Mouse (Mus musculus): ENCODE data around the gene Tbc1d16. TPM values are rescaled to one million over a fixed set of nuclear protein-coding genes. Genes with fewer than 3 reads are reported as not detected.

The Tbc1d16 gene
- polyA plus RNA-seq, 1 experiment, result 3.9 TPM

DNA sequence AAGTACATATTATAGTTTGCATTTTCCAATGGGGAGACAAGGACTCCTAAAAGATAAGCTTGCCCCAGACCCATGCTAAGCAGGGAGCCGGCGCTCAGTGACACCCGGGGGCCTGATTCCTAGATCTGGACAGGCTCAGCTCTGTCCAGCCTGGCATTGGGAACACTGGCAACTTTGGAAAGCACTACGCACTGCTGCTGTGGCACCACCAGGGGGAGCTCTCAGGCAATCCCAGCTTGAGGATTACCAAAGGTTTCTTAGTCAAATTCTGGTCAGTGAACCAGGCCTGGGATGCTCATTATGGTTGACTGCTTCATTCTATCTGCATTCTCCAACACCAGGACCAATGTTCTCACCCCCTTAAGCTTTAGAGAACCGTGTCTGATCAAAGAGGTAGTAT lies 21.7 kb downstream of the Tbc1d16 start:
- H3K4me3 ChIP-seq (ENCODE audit: extremely low read depth, insufficient read depth, insufficient read length), result no peak overlapping the region
- H3K4me1 ChIP-seq (ENCODE audit: control insufficient read depth, insufficient read depth, insufficient read length), result no peaks in the 10 kb centered on the region
- DNase-seq (ENCODE audit: low read depth in 1 of 2, low spot score in 2 of 2), result peak in 1 of 2 experiments; percentile 44
- H3K27me3 ChIP-seq (ENCODE audit: control insufficient read depth, insufficient read depth, low read length), result no peaks in the 10 kb centered on the region
- no peak for TF ChIP-seq POLR2A (IDR thresholded peaks at IDR 0.05; ENCODE audit: low read depth, low read length)
- TF ChIP-seq CTCF (IDR thresholded peaks at IDR 0.05; ENCODE audit: extremely low read depth, insufficient read depth, insufficient read length, insufficient replicate concordance), result peak; percentile 74; the same call in 1 of the 2 replicates
- no peaks in the 10 kb centered on the region for H3K36me3 ChIP-seq (ENCODE audit: control insufficient read depth, insufficient read depth, low read length)
- no peak overlapping the region for H3K27ac ChIP-seq (ENCODE audit: insufficient read depth, low read length)
- WGBS, result 48% methylated on average over 5 of the region's 5 CpGs

DNA sequence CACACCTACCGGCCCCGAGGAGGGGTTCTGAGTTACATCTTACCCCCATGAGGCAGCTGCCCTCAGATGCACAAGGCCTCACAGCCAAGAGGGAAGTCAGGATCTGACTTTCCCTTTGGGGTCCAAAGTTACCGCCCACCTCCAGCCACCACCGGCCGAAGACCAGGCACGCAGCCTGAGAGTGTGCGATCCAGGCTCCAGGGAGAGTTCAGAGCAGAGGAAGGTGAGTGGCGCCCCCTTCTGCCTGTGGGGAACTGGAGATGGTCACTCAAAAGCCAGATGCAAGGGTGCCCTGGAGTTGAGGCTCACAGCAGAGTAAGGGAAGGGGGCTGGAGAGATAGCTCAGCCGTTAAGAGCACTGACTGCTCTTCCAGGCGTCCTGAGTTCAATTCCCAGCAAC lies 22.6 kb downstream of the Tbc1d16 start:
- TF ChIP-seq CTCF (IDR thresholded peaks at IDR 0.05; ENCODE audit: extremely low read depth, insufficient read depth, insufficient read length, insufficient replicate concordance) (no peak), POLR2A (IDR thresholded peaks at IDR 0.05; ENCODE audit: low read depth, low read length) (no peak)
- Histone ChIP-seq H3K4me3 (ENCODE audit: extremely low read depth, insufficient read depth, insufficient read length) (no peak overlapping the region), H3K27me3 (ENCODE audit: control insufficient read depth, insufficient read depth, low read length) (no peaks in the 10 kb centered on the region), H3K36me3 (ENCODE audit: control insufficient read depth, insufficient read depth, low read length) (no peaks in the 10 kb centered on the region), H3K4me1 (ENCODE audit: control insufficient read depth, insufficient read depth, insufficient read length) (no peaks in the 10 kb centered on the region), H3K27ac (ENCODE audit: insufficient read depth, low read length) (no peak overlapping the region)
- no peak for DNase-seq (ENCODE audit: low read depth in 1 of 2, low spot score in 2 of 2)
- 87% methylated on average over 10 of the region's 10 CpGs for WGBS

DNA sequence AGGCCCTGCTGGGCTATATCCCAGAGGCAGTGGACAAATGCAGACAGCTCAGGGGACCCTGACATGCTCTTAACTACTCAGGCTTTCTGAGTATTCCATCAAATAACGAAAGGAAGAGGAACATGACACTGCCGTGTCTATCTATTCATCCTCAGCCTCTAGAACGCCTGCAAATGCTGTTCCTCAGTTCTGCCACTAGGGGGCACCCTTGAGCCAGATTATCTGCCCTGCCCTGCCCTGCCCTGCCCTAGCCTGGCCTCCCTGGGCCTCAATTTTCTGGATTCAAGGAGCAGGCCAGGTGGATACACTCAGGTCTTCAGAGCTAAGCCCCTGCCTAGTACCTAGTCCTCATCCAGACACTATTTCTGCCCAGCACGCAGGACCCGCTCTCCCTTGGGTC lies 24.9 kb downstream of the Tbc1d16 start:
- Histone ChIP-seq H3K4me1 (ENCODE audit: control insufficient read depth, insufficient read depth, insufficient read length) (no peaks in the 10 kb centered on the region), H3K36me3 (ENCODE audit: control insufficient read depth, insufficient read depth, low read length) (no peaks in the 10 kb centered on the region), H3K27me3 (ENCODE audit: control insufficient read depth, insufficient read depth, low read length) (no peaks in the 10 kb centered on the region), H3K27ac (ENCODE audit: insufficient read depth, low read length) (no peak overlapping the region), H3K4me3 (ENCODE audit: extremely low read depth, insufficient read depth, insufficient read length) (no peak overlapping the region)
- WGBS, result 44% methylated on average over 5 of the region's 5 CpGs
- no peak for DNase-seq (ENCODE audit: low read depth in 1 of 2, low spot score in 2 of 2)
- TF ChIP-seq CTCF (IDR thresholded peaks at IDR 0.05; ENCODE audit: extremely low read depth, insufficient read depth, insufficient read length, insufficient replicate concordance), result peak; percentile 57; the same call in 1 of the 2 replicates
- TF ChIP-seq POLR2A (IDR thresholded peaks at IDR 0.05; ENCODE audit: low read depth, low read length), result no peak

DNA sequence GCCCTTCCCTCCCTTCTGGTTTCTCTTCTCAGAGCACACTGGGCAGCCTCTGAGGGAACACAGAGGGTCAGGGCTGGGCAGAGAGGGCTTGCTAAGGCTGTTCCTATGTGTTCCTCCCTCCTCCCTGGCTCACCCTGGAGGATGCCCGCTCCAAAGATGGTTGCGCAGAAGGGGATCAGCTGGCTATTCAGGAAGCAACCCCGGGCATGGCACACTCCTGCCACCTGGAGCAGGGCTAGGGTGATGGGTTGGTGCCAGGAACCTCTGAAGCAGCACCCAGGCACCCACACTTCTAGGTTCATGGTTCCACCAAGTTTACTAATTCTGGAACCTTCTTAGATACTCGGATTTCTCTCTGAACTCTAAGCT lies 29.1 kb downstream of the Tbc1d16 start:
- Histone ChIP-seq H3K4me3 (ENCODE audit: extremely low read depth, insufficient read depth, insufficient read length) (no peak overlapping the region), H3K4me1 (ENCODE audit: control insufficient read depth, insufficient read depth, insufficient read length) (no peaks in the 10 kb centered on the region), H3K27ac (ENCODE audit: insufficient read depth, low read length) (no peak overlapping the region), H3K27me3 (ENCODE audit: control insufficient read depth, insufficient read depth, low read length) (no peaks in the 10 kb centered on the region), H3K36me3 (ENCODE audit: control insufficient read depth, insufficient read depth, low read length) (no peaks in the 10 kb centered on the region)
- 84% methylated on average over 4 of the region's 4 CpGs for WGBS
- no peak for TF ChIP-seq POLR2A (IDR thresholded peaks at IDR 0.05; ENCODE audit: low read depth, low read length)
- no peak for DNase-seq (ENCODE audit: low read depth in 1 of 2, low spot score in 2 of 2)

DNA sequence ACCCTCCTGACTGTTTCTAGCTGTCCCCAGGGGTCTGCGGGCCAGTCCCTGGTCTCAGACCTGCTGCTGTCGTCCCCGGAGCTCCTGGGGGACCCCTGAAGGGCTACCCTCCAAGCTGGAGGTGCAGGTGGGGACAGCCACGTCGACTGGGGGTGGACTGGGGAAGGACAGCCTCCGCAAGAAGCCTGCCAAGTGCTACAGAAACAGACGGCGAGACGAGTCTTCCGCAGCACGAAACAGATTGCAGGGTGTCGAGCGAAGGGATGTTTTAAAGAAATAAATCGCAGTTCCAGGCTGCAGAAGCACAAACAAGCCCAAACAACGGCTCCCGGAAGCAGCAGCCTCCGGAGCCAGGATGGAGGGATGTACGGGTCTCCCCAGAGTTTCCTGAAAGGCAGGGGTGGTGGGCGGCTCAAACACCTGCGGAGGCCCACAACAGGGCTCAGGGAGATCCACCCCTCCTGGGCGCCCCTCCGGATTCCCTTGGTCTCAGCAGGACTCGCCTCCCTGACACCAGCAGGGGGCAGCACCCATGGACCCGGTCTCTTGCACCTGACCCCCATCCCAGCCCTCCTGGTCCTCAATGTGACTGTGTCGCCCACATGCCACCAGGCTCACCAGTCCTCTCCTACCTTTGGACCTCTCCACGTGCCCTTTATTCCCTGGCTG lies 29.6 kb downstream of the Tbc1d16 start:
- H3K4me3 ChIP-seq (ENCODE audit: extremely low read depth, insufficient read depth, insufficient read length), result no peak overlapping the region
- no peak overlapping the region for H3K27ac ChIP-seq (ENCODE audit: insufficient read depth, low read length)
- no peaks in the 10 kb centered on the region for H3K36me3 ChIP-seq (ENCODE audit: control insufficient read depth, insufficient read depth, low read length)
- no peak for DNase-seq (ENCODE audit: low read depth in 1 of 2, low spot score in 2 of 2)
- no peaks in the 10 kb centered on the region for H3K4me1 ChIP-seq (ENCODE audit: control insufficient read depth, insufficient read depth, insufficient read length)
- 47% methylated on average over 26 of the region's 26 CpGs for WGBS
- H3K27me3 ChIP-seq (ENCODE audit: control insufficient read depth, insufficient read depth, low read length), result no peaks in the 10 kb centered on the region
- TF ChIP-seq POLR2A (IDR thresholded peaks at IDR 0.05; ENCODE audit: low read depth, low read length), result no peak
- TF ChIP-seq CTCF (IDR thresholded peaks at IDR 0.05; ENCODE audit: extremely low read depth, insufficient read depth, insufficient read length, insufficient replicate concordance), result peak; percentile 58

DNA sequence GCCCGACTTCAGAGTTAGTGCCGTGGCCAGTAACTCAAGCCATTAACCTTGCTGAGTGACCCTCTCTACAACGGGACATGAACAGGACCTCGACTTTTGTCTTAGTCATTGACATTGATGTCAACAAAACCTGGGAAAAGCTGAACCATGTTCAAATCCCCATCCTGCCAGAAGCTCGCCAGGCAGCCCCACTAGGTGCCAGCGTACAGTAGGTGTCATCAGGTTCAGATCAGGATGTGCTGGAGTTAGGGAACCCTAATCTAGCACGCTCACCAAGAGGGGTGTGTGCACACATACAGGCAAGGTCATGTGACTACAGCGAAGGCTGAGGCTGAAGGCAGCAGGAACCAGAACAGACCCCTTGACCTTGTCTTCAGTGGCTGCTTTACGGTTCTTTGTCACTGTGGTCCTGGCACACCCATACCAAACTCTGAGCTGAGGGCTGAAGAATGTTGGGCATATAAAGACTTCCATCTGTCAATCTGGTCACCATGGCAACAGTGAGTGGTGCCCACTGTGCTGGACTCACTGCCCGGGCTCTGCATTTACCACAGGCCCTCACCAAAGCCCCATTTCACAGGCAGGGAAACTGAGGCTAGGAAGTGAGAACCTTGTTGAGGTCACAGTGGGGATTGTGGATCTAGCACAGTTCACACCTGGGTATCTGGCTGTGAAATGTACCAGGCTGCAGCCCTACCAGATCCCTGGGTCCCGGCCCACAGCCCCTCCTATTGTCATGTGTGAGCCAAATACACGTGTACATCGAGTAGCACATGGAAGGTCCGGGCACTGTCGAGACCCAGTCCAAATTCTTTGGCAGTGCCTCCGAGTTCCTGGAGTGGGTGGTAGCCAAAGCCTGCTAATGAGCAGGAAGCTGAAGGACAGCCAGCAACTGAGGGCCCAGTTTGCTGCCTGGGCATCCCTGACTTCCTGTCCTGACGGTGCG lies 30.4 kb downstream of the Tbc1d16 start:
- Histone ChIP-seq H3K27me3 (ENCODE audit: control insufficient read depth, insufficient read depth, low read length) (no peaks in the 10 kb centered on the region), H3K4me3 (ENCODE audit: extremely low read depth, insufficient read depth, insufficient read length) (no peak overlapping the region), H3K36me3 (ENCODE audit: control insufficient read depth, insufficient read depth, low read length) (no peaks in the 10 kb centered on the region), H3K4me1 (ENCODE audit: control insufficient read depth, insufficient read depth, insufficient read length) (no peaks in the 10 kb centered on the region), H3K27ac (ENCODE audit: insufficient read depth, low read length) (no peak overlapping the region)
- DNase-seq (ENCODE audit: low read depth in 1 of 2, low spot score in 2 of 2), result no peak
- WGBS, result 81% methylated on average over 18 of the region's 18 CpGs
- TF ChIP-seq CTCF (IDR thresholded peaks at IDR 0.05; ENCODE audit: extremely low read depth, insufficient read depth, insufficient read length, insufficient replicate concordance), result no peak
- no peak for TF ChIP-seq POLR2A (IDR thresholded peaks at IDR 0.05; ENCODE audit: low read depth, low read length)

DNA sequence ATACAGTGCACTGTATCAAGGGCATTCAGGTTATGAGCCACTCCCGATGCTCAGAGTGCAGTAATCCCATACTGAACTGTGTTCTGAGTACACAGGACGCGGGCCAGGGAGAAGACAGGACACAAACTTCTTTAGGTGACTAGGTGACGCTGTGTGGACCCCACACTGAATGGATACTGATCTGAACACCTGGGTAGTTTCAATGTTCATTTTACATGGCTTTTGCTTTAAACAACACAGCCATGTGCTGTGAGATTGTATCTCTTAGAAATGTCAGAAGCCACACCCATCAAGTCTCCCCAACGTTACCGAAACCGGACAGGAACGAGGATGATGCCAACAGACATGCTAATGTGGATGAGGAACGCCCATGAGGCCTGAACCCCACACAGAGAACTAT lies 35.7 kb downstream of the Tbc1d16 start:
- H3K4me1 ChIP-seq (ENCODE audit: control insufficient read depth, insufficient read depth, insufficient read length), result peaks cover 13% of the 10 kb centered on the region; the same call in 1 of the 2 replicates
- H3K27ac ChIP-seq (ENCODE audit: insufficient read depth, low read length), result no peak overlapping the region
- TF ChIP-seq CTCF (IDR thresholded peaks at IDR 0.05; ENCODE audit: extremely low read depth, insufficient read depth, insufficient read length, insufficient replicate concordance) (no peak), POLR2A (IDR thresholded peaks at IDR 0.05; ENCODE audit: low read depth, low read length) (no peak)
- no peak overlapping the region for H3K4me3 ChIP-seq (ENCODE audit: extremely low read depth, insufficient read depth, insufficient read length)
- WGBS, result 88% methylated on average over 9 of the region's 9 CpGs
- H3K27me3 ChIP-seq (ENCODE audit: control insufficient read depth, insufficient read depth, low read length), result no peaks in the 10 kb centered on the region
- no peak for DNase-seq (ENCODE audit: low read depth in 1 of 2, low spot score in 2 of 2)
- H3K36me3 ChIP-seq (ENCODE audit: control insufficient read depth, insufficient read depth, low read length), result no peaks in the 10 kb centered on the region

Measured in spleen, adult 2 months (tissue).